Mouse (Mus musculus) E14TG2a.4 (cell line): ENCODE data around the gene Cpa4.

Experiments
- CTCF ChIP-seq: conservative IDR thresholded peaks from 2 replicates; pipeline ENCODE4 v1.5.1; 2014; ENCODE audit warnings: low read length
- NANOG ChIP-seq: IDR thresholded peaks from 2 replicates; pipeline ENCODE4 v1.6.1; 2014; ENCODE audit warnings: borderline replicate concordance, low read length, mixed read lengths
- POU5F1 ChIP-seq: IDR thresholded peaks from 2 replicates; pipeline ENCODE4 v1.6.1; 2014; ENCODE audit warnings: low read length, borderline replicate concordance

GRCm38 (mm10) chr6:30592417-30592974 is 24.3 kb downstream of the Cpa4 start:
- TF ChIP-seq CTCF = no peak
- no peak for TF ChIP-seq NANOG
- TF ChIP-seq POU5F1 = no peak
